ENCODE assay signal across 14 mouse cellular contexts in genomic region chr14:11665046-11665445, GRCm38 (mm10).
"Had no signal": no experiment of that assay in that cellular context is flagged by ENCODE, and none has a peak within 500 bp of the region (broad histone marks: within the 10 kb centered on the region; RNA-seq: fewer than 3 reads in every experiment).

No protein-coding gene starts in this region.

- H3K4me3 ChIP-seq: liver, embryonic 15.5 days; megakaryocyte, embryonic 14.5 days; midbrain, embryonic 13.5 days; midbrain, embryonic 15.5 days; neural tube, embryonic 12.5 days had no signal

- DNase-seq: liver, postnatal 0 days; lung, embryonic 14.5 days; lung, postnatal 10 days; right cerebral cortex, postnatal 14 days; spleen, adult 18-20 months; thymus, adult 18-20 months; thymus, postnatal 14 days; thymus, postnatal 36 days had no signal

- H3K27ac ChIP-seq: liver, embryonic 15.5 days; macrophage; midbrain, embryonic 13.5 days; midbrain, embryonic 15.5 days; neural tube, embryonic 12.5 days had no signal
